Mouse (Mus musculus): ENCODE data around the gene Crtam. TPM values are rescaled to one million over a fixed set of nuclear protein-coding genes. Genes with fewer than 3 reads are reported as not detected.
A peak's percentile ranks its signal among the peaks of the same experiment; 100 is the strongest.

Gene Crtam
- total RNA-seq (2021) = not detected
- long read RNA-seq, experiment 1 = 0 reads
- long read RNA-seq, experiment 2 = 0 reads

DNA sequence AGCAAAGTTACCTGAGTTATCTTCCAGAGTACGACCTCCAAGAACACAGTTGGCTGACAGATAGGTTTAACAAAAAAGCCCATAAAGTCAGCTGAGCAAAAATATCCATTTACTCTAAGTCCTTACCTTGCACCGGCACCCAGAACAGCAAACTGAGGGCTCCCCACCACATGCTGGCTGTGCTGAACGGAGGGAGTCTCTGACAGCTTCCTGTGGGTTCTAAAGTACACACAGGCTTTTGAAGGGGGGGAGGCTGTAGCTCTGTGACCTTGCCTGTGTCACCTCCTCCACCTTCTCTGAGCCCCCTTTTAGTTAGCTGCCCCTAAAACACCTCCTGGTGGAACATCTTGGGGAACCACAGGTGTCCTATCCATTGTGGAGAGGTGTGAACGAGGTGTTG, at the start of gene Crtam:
Gene Crtam, minus strand, starts transcription at position 214 of the 400 bp plus-strand sequence.
- no peak for DNase-seq (ENCODE audit: low spot score in 2 of 2)

DNA sequence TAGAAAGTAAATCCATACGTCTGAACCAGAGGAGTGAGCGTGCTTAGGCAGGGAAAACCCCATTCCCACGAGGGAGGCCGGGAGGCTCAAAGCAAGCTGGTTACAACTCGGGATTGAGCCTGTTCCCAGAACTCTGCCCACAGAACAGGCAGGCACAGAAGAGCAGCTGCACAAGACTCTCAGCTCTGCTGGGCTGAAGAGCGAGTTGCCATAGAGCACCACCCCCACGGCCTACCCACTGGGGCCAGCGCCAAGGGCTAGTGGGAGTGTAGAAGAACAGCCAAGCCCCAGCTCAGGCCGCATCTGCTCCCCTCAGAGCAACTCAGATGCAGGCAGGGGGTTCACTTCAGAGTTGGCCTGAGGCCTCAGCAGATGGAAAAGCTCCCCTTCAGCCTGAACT, 49.7 kb upstream of the Crtam start:
- peak; percentile 76 to 91 for DNase-seq (ENCODE audit: low spot score in 2 of 2)

DNA sequence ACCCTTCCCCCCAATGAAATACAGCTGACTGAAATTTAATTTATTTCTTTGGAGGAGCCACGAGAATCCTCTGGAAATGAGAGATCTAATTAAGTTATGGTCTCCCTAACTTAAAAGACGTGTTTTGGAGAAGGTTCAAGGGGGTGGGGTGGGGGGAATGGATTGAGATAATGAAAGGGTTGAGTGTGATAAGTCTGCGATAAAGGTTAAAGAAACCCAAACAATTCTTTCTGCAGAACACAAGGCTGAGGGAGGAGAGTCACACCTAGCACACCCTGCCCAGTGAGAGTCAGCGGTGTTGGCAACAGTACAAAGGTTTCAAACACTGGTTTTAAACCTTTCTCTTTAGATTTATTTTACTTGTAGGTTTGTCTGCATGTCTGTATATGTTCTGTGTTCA, 49.0 kb upstream of the Crtam start:
- no peak for DNase-seq (ENCODE audit: low spot score in 2 of 2)

DNA sequence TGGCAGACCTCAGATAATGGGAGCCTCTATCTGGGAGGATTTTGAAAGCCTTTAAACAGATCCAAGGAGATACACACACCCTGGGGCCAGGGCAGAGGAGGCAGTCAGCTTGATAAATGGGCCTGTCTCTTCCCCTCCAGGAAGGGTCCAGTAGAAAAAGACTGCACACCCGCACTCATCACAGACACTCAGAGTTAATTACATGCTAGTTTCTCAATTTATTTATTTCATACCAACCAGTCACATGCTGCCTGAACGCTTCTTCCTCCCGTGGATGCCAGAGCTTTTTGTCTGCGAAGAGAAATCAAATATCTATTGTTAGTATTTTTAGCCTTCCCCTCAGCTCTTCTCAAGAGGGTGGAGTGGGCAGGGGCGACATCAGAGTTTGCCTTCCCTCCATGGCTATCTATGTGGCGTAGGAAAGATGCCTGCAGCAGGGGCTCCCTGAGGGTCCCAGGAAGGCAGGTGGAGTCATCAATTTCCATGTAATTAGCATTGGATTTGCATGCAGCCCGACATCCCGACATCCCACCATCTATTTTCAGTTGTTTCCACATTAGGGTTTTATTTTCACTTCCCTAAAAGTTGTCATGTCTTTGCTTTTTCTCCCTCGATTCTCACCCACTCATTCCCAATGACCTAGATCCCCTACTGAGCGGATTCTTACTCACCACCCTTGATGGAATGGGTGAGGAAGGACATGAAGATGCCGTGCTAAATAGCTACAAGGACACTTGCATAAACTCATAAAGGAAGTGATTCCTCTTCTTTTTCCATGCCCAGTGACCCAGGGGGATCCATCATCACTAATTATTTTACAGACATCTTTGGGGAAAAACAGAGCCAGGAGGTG, 46.9 kb upstream of the Crtam start:
- no peak for DNase-seq (ENCODE audit: low spot score in 2 of 2)

DNA sequence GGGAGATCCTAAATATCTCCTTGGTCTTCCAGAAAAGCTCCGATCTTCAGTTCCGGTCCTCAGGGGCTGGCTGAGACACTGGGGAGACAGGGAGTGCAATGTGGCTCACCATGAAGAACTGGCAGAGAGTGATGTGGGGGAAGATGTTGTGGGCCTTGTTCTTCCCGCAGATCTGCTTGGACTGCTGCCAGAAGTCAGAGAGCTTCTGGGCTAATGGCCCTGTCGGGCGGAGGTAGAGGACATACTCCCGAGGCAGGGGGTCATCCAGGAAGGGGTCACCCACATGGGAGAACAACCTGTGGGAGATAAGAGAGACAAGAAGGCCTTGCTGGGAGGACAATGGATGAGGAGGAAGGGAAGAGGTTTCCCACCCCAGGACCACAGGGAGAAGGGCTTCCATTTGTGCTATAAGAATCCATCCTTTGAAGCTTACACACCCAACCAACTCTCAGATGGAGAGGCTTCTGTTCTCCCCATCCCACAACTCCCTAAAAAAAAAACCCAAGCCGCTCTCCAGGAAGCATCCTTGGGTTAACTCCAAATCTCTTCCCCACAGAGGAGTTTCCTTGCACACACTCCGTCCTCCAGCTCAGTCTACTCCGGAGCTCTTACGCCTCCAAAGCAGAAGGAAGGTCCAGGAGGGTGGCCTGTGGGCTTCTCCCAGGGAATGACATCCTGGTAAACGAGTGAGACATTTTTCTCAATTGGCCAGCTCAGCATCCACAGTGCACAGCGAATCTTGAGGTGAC, 46.1 kb upstream of the Crtam start:
- no peak for DNase-seq (ENCODE audit: low spot score in 2 of 2)

DNA sequence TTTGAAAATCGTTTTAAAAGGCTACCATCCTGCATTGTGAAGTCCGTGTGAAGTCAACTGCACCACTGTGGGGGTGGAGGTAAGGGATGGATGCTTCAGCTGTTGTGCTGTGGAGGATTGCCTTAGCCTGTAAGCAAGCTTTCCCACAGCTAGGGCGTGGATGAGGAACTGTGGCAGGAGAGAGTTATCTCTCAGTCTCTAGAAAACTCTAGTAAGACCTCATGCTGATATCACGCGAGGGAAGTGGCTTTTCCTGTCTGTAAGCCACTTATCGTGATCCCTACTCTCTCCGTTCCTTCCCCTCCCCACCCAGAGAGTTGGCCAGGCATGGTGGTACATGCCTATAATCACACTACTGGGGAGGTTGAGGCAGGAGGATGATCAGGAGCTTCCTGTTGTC, 44.9 kb upstream of the Crtam start:
- no peak for DNase-seq (ENCODE audit: low spot score in 2 of 2)

DNA sequence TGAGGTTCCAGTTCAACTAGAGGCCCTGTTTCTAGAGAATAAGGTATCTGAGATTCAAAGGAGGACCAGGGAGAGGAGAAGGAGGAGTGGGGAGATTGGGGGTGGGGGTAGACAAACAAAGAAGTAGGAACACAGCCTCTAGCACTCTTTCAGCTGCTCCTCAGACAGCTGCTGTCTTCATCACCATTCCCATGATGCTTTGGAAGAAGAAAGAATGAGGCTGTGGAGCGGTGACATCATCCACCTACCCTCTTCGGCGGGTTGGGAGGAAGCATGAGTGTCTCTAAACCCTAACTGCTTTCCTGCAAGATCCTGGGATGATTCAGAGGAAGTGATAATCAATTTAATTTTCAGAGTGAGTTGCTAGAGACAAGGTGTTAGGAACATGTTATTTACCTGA, 44.4 kb upstream of the Crtam start:
- no peak for DNase-seq (ENCODE audit: low spot score in 2 of 2)

DNA sequence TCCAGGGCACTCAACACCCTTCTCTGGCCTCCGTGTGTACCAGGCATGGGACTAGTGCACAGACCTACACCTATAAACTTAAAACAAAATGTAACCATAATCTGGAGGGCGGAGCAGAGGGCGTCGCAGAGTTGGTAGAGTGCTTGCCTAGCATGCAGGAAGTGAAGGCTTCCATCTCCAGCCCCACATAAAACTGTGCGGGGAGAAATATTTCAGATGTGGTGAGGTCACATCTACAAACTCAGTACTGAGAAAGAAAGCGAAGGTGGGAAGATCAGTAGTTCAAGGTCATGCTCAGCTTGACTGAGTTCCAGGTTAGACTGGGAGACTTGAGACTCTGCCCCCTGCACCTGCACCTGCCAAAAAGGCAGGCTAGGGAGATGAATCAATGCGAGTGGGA, 43.8 kb upstream of the Crtam start:
- DNase-seq (ENCODE audit: low spot score in 2 of 2) = no peak

DNA sequence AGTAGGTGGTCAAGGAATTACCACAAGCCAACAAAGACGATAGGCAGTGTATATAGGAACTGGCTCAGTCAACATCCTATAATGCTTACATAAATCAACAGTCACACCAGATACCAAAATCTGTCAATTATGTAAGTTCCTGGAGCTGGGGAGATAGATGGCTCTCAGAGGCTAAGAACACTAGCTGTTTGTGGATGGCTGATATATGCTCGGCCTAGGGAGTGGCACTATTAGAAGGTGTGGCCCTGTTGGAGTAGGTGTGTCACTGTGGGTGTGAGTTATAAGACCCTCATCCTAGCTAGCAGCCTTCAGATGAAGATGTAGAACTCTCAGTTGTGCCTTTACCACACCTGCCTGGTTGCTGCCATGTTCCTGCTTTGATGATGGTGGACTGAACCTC, 43.2 kb upstream of the Crtam start:
- DNase-seq (ENCODE audit: low spot score in 2 of 2) = no peak

DNA sequence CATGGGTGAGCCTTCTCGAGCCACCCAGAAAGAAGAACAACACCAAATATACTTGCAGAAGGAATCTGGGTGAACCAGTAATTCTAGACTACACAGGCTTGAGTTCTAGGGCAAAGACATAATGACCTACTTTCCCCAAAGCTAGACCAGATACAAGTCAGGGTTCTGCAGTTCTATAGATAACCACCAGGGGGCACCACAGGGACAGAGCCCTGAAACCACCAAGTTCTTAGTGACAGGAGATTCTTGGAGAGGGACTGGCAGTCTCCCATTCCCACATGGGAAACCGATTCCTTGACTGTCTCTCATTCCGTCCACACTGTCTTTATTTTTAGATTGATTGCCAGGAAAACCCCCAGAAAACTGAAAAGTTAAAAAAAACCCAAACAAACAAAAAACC, 40.2 kb upstream of the Crtam start:
- peak; percentile 87 to 92 for DNase-seq (ENCODE audit: low spot score in 2 of 2)

DNA sequence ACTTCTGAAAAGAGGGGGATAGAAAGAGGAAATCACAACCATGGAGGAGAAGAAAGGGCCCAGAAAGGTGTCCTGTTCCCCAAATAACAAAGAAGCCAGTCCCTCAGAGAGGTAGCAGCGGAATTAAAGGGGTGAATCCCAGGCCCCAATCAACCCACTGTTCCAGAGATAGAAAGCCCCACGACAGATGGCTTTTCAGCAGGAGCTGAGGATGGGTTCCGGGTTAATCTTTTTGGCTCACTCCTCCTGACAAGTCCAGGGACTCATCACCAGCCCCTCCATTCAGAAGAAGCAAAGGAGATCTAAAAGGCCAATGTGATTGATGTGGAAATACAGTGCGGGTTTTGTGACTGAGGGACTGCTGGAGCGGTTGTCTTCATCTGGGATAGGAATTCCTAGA, 39.2 kb upstream of the Crtam start:
- no peak for DNase-seq (ENCODE audit: low spot score in 2 of 2)

DNA sequence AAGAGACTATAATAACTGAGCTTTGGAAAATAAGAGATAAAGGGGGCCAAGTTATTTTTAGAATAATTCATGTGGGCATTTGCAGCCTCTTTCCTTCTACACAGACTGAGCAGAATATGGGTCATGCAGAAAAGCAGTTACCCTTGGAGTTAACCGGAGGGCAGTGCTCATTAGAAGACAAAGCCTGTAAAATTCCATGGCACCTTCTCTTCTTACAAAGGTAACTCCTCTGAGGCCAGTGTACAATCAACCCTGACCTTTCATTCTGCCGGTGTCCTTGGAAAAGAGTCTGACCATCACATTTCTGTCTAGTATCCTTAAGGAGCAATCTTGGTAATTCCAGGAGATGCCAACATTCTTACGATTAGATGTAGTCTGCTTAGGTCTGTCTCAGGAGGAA, 37.0 kb upstream of the Crtam start:
- DNase-seq (ENCODE audit: low spot score in 2 of 2) = no peak

DNA sequence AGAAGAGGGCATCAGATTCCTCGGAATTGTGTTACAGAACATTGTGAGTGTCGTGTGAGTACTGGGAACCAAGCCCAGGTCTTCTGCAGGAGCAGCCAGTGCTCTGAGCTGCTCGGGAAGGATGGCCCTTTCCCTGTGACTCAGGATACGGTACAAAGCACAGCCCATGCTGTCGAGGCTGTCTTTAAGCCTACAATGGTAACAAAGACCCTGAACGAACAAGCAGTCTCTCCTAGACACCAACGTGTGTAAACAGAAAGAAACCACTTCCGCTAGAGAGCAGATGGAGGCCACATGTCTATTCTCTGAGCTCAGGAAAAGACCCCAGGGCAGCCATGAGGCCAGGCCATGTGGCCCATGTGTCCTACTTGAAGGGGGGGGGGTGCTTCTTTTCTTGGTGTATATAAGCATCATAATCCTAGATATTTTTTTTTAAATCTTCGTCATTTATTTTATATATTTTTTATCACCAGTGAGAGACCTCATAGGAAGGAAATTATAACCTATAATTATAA, 33.8 kb upstream of the Crtam start:
- no peak for DNase-seq (ENCODE audit: low spot score in 2 of 2)

DNA sequence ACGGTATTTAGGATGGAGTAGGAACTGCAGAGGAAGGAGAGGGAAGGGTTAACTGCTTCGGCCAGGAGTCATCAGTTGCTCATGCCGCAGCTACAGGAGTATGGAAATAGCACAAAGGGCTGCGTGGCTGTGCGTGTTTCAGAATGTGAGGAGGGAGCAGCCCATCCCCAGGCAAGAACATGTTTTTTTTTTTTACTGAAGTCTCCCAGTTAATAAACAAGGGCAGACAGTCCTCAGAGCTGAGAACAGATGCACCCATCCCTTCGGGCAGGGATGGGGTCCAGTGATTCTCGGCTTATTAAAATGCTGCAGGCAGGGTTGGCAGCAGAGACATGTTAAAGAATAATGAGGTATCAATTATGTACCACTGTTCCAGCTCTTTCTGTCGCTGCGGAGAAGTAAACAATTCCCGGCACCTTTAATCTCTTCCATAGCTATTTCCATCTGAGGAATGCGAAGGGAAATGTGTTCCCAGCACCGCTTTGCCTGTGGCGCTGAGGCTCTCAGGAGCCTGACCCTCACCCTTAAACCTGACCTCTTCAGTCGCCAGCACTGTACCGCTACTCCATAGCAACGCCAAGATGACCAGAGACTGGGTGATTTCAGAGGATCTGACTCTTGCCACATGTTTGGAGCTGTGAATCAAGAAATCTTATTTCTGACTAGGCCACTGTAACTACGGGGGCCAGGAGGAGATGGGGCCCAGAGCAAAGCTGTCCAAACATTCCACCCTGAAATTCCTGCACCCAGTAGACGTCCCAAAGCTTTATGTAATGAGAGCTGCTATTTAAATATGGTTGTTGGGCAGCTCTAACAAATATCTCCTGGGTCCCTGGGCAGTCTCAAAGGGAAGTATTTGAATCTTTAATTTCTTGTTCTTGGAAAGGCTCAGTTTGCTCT, 27.4 kb upstream of the Crtam start:
- DNase-seq (ENCODE audit: low spot score in 2 of 2) = no peak

DNA sequence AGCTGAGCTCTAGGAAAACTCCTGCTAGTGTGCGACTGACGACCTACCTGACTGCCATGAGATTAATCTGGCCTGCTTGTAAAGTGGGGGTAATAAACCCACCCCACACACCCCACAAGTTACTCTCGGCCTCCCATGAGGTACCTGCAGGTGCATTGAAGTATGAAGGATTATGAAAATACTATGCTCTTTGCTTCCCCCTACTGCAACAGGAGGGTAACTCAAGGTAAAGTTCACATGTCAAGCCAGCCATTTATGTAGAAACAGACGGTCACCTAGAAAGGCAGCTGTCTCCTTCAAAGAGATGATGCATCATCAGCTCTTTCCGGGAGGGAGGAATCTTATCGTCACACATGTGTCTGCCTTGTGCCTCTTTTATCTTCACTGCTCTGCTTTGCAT, 25.4 kb upstream of the Crtam start:
- no peak for DNase-seq (ENCODE audit: low spot score in 2 of 2)

DNA sequence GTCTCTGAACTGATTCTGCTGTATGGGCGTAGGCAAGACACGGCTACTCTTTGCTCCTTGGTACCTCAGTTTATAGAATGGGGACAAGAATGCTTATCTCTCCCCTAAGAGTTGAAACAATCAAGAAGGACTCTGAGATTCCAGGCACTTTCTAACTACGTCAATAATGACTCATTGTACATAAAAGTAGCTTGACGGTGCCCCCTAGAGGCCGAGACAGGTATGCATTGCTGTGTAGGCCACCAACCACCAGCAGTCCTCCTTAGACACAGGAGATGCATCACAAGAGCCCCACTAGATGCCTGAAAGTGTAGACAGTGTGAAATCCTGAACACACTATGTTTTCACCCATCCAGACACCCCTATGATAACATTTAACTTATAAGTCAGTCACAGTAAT, 24.0 kb upstream of the Crtam start:
- peak in 1 of 2 experiments; percentile 66 for DNase-seq (ENCODE audit: low spot score in 2 of 2)

DNA sequence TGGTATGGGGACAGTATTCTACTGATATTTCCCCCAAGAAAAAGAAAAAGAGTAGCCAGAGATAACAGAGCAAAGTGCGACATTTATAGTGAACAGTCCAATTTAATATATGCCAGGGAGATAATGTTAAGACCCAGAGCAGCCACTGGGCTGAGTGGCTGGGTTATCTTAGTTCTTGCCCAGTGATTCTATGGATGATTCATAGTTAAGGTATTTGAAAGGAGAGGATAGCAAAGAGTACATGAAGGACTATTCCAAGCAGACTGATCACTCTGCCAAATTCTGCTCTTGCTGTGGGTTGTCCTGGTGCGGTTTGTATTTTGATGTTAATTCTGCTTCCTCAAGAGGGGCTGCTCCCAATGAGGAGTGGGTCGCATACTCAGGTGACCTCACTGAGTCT, 17.3 kb upstream of the Crtam start:
- no peak for DNase-seq (ENCODE audit: low spot score in 2 of 2)

DNA sequence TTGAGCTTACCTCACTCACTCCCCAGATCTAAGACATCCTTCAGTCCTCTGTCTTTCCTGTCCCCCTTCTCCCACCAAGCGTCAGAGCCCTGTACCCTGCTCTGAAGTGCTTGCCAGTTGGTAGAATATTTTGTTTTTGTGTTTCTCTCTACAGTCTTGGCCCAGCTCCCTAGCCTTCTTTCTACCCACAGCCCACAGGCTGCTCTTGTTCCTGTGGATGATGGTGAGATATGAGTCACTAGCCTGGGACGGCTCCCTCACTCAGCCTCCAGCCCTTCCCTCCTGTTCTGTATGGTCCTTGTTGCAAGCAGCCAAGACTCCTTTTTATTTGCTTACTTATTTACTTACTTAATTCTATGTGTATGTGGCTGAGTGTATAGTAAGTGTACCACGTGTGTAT, 16.1 kb upstream of the Crtam start:
- DNase-seq (ENCODE audit: low spot score in 2 of 2) = peak in 1 of 2 experiments; percentile 38

DNA sequence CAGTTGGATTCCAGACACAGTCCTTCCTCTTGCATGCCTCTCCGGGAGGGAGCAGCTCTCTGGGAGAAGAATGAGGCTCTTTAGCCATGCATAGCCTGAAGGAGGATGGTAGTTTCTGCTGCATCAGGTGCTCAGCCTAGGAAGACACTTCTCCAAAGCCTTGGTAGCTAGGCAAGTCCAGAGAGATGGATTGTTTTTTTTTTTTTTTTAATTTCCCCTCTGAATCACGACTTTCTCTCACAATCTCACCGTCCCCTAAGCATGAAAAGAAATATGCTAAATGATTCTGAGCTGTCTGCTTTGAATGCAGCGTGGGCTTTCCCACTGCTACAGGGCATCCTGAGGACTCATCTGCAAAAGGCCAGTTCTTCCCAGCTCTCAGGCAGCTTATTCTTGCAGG, 10.1 kb upstream of the Crtam start:
- no peak for DNase-seq (ENCODE audit: low spot score in 2 of 2)

DNA sequence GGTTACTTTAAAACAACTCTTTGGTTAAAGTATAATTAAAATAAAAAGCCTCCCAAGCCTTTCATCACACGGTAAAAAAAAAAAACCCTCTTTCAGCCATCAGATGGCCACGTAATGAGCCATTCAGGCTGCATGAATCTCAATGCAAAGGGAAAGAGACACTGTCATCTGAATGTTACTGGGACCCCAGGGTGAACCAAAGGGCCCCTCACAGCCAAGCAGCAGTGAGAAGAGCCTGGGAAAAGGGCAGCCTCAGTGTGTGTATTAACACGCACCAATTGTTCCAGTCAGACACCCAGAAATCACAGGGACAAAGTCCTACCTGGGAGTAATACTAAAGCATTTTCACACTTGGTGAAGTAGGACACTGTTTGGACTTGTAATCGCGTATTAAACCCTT, 8.0 kb upstream of the Crtam start:
- no peak for DNase-seq (ENCODE audit: low spot score in 2 of 2)
